Mouse (Mus musculus): Measurements from ENCODE around the gene Shank3. TPM values are rescaled to one million over a fixed set of nuclear protein-coding genes. Genes with fewer than 3 reads are reported as not detected.

Gene Shank3
- total RNA-seq, 2 experiments from 2014 or later: 0.61 TPM; not detected in 1

- ATAC-seq (replicated peaks; ENCODE audit: low FRiP score, poor library complexity, severe bottlenecking): no peak
Observed at GRCm38 (mm10) chr15:89547824-89548601, 48.6 kb downstream of the Shank3 start.

GRCm38 (mm10) chr15:89548837-89549236 lies 49.4 kb downstream of the Shank3 start:
- ATAC-seq (replicated peaks; ENCODE audit: low FRiP score, poor library complexity, severe bottlenecking): no peak

- no peak for ATAC-seq (replicated peaks; ENCODE audit: low FRiP score, poor library complexity, severe bottlenecking)
Observed at GRCm38 (mm10) chr15:89550506-89550905, 51.1 kb downstream of the Shank3 start.

GRCm38 (mm10) chr15:89551733-89552132 lies 52.3 kb downstream of the Shank3 start:
- ATAC-seq (replicated peaks; ENCODE audit: low FRiP score, poor library complexity, severe bottlenecking): no peak

- no peak for ATAC-seq (replicated peaks; ENCODE audit: low FRiP score, poor library complexity, severe bottlenecking)
Observed at GRCm38 (mm10) chr15:89555591-89555990, 56.2 kb downstream of the Shank3 start.

- ATAC-seq (replicated peaks; ENCODE audit: low FRiP score, poor library complexity, severe bottlenecking): no peak
Observed at GRCm38 (mm10) chr15:89556401-89557178, 57.2 kb downstream of the Shank3 start.

GRCm38 (mm10) chr15:89557179-89557995 lies 58.0 kb downstream of the Shank3 start:
- ATAC-seq (replicated peaks; ENCODE audit: low FRiP score, poor library complexity, severe bottlenecking): no peak

- ATAC-seq (replicated peaks; ENCODE audit: low FRiP score, poor library complexity, severe bottlenecking): no peak
Observed at GRCm38 (mm10) chr15:89557996-89558390, 58.6 kb downstream of the Shank3 start.

GRCm38 (mm10) chr15:89559202-89559731 lies 59.8 kb downstream of the Shank3 start:
- no peak for ATAC-seq (replicated peaks; ENCODE audit: low FRiP score, poor library complexity, severe bottlenecking)

- ATAC-seq (replicated peaks; ENCODE audit: low FRiP score, poor library complexity, severe bottlenecking): no peak
Observed at GRCm38 (mm10) chr15:89568114-89568513, 68.7 kb downstream of the Shank3 start, which contains the start of gene Acr. Gene Acr, plus strand, starts transcription at chr15:89568326.

- ATAC-seq (replicated peaks; ENCODE audit: low FRiP score, poor library complexity, severe bottlenecking): no peak
Observed at GRCm38 (mm10) chr15:89572147-89572546, 72.7 kb downstream of the Shank3 start.

GRCm38 (mm10) chr15:89582494-89582893 lies 83.1 kb downstream of the Shank3 start:
- ATAC-seq (replicated peaks; ENCODE audit: low FRiP score, poor library complexity, severe bottlenecking): no peak

- no peak for ATAC-seq (replicated peaks; ENCODE audit: low FRiP score, poor library complexity, severe bottlenecking)
Observed at GRCm38 (mm10) chr15:89585101-89585500, 85.7 kb downstream of the Shank3 start.

- 0 out of 2 replicates have a peak, but pooled peaks have one; percentile 14 for ATAC-seq (replicated peaks; ENCODE audit: low FRiP score, poor library complexity, severe bottlenecking)
Observed at GRCm38 (mm10) chr15:89585631-89586030, 86.2 kb downstream of the Shank3 start.

GRCm38 (mm10) chr15:89589146-89589545 lies 89.7 kb downstream of the Shank3 start:
- ATAC-seq (replicated peaks; ENCODE audit: low FRiP score, poor library complexity, severe bottlenecking): no peak

GRCm38 (mm10) chr15:89591317-89591716 lies 91.9 kb downstream of the Shank3 start:
- ATAC-seq (replicated peaks; ENCODE audit: low FRiP score, poor library complexity, severe bottlenecking): 0 out of 2 replicates have a peak, but pooled peaks have one; percentile 19

- ATAC-seq (replicated peaks; ENCODE audit: low FRiP score, poor library complexity, severe bottlenecking): peak; percentile 78
Observed at GRCm38 (mm10) chr15:89591723-89592455, 92.5 kb downstream of the Shank3 start, which contains the start of gene Rabl2. Gene Rabl2, minus strand, starts transcription at chr15:89591923.

- ATAC-seq (replicated peaks; ENCODE audit: low FRiP score, poor library complexity, severe bottlenecking): no peak
Observed at GRCm38 (mm10) chr15:89592548-89592947, 93.1 kb downstream of the Shank3 start.

Data from erythroid progenitor cell, adult 5-6 weeks (primary cell).